Mouse (Mus musculus) cerebellum, postnatal 25 days (tissue): ENCODE measurements around the gene Chd6.

Source experiments
- DNase-seq, 2 experiments: peaks; one replicate each; pipeline ENCODE4 v3.0.0; 2021; ENCODE audit warnings: mixed read lengths in 2 of 2

Chd6 gene

DNA sequence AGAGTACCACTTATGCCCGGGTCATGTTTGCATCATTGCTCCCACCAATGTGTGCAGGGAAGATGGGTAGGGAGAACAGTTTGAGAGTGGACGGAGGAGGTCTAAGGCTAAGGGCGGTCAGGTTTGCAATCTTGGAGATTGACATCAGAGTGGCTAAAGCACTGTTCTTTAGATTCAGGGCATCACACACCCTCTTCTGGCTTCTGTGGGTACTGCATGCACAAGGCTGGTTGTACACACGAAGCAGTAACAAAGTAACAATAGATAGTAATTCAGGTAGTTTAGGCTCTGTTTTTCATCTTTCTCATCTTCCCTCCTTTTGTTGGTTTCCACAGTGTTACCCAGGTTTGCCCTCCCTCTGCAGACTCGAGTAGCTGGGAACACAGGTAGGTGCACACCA is 177.5 kb downstream of the Chd6 start:
- no peak for DNase-seq

DNA sequence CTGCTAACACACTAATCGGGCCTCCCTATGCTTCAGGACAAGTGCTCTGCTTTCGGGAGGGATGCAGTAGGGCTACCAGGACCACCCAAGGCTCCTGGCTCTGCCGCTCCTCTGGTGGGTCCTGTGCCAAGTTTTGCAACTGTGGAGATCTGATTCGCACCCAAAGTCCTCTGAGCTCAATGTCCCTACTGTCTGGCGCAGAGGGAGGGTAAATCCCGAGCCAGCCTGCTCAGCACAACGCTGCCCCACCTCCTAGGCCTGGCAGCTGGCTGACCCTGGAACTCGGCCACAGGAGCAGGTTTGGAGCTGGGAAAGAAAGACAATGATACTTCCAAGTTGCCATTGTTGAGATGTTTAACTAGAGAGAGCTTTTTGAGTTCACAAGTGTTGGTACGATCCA is 183.7 kb downstream of the Chd6 start:
- DNase-seq, result no peak

DNA sequence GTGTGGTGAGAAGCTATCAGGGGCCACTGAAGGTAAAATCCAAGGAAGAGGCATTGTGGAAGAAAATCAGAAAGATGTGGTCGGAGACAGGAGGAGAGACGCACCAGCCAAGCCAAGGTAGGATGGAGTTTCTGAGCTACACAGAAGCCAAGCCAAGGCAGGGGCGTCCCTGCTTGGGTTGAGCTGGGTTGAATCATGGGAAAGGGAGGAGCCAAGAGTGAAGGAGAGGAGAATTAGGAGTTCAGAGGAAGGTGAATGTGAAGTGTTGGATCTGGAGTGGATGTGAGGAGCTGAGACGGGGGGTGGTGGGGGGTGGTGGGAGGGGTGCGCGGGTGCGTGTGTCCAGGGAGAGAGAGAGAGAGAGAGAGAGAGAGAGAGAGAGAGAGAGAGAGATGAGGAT is 187.6 kb downstream of the Chd6 start:
- no peak for DNase-seq

DNA sequence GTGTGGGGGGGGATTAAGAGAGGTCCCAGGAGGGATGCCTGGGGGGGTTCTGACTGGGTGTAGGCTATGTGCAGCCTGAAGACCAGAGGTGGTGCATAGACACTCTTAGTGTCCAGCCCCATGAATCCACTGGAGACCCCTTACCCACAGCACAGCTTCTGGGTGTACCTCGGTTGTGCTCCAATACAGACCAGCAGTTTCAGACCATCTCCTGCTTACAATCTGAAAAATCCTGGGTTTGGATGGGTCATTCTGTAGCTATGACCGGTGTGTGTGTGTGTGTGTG is 190.0 kb downstream of the Chd6 start:
- DNase-seq, result no peak

DNA sequence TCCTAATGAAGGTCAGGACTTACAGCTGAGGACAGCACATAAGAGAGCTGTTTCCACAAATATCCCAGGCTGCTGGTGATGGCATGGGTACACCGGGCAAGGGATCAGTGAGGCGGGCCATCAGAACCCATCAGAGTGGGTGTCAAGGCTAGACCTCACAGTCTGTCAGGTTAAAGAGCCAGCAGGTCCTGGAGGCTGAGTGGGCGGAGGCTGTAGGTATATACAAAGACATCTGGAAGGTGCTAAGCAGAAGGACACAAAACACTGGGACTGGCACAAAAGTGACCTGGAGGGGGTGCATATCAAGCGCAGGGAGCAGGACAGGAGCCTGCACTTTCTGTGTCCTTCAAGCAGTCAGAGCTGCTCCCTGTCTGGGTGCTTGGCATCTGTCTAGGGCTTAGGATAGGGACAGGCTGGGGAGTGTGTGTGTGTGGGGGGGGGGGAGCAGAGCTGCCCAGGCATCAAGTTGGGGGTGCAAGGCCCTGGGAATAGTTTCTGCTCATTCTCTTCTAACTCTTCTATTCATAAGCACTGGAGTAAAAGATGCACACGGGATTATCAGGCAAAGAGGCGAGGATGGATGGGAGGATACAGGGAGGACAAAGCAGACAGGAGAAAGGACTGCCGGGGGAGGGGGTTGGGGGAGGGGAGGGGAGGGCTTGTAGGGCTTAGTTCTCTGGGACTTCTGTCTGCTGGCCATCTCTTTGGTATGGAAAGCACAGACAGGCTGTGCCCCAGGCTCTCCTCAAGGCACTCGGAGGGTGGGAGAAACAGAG is 190.5 kb downstream of the Chd6 start:
- DNase-seq, result peak in 1 of 2 experiments; percentile 14

DNA sequence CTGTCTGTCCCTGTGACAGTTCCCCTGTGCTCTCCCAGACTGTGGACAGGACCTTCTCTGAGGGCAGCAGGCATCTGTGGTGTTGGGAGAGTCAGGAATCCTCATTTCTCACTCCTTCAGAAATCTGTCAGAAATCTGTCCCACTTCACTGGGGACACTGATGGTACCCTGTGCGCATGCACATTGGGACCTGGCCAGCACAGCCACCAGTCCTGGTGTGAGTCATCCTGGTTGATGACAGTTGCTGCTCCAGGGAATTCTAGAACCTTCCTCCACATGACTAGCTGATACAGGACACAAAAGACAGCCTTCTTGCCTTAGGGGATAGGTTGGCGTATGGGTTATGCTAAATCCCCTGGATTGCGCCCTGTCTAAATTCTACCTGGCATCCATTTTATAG is 191.6 kb downstream of the Chd6 start:
- DNase-seq, result peak; percentile 37 to 65

DNA sequence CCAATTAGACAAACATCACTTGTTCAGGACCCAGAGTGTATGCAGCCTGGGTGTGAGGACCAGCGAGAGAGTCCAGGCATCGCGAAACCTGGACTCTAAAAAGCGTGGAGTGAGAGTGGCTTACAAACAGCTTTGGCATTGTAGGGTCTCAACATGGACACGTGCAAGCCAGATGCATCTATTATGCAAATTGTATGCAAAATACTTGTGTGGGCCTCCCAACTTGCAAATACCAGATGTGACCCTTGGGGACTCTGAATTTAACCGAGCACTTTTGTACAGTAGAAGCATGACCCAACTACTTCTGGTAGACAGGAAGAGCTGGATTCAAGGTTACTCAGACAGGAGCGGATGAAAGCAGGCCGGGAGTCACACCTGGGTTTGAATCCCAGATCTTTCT is 192.2 kb downstream of the Chd6 start:
- DNase-seq, result no peak

DNA sequence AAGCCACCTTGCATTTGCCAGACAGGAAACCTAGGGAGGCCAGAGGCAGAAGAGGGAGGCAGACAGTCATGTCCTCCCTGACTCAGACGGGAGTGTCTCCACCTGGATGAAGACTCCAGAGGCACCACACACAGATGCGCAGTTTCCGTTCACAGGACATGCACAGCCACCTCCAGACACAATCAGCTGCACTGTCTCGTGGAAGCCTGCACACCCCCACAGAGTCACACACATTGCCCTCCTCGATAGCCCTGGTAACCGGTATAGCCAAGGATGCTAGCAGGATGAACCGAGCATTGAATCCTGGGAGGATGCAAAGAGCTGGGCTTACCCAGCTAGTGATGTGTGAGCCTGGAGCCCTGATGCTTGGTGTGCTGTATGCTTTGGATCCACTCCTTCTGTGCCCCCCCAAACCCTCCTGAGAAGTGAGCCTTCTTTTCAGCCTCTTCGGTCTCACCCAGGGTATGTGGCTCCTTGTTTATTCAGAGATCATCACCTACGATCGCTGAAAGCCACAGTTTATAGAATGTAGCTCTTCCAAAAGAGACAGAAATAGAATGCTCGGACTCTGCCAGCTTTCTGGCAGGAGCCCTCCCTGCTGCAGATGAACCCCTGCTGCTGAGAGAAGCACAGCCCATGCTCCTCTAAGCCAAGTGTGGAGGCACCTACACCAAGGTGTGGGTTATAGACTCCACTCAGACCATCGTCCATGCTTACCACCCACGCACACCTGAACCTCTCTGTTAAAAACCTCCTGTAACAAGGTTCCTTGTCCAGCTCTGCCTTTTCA is 192.9 kb downstream of the Chd6 start:
- peak; percentile 72 to 73 for DNase-seq

DNA sequence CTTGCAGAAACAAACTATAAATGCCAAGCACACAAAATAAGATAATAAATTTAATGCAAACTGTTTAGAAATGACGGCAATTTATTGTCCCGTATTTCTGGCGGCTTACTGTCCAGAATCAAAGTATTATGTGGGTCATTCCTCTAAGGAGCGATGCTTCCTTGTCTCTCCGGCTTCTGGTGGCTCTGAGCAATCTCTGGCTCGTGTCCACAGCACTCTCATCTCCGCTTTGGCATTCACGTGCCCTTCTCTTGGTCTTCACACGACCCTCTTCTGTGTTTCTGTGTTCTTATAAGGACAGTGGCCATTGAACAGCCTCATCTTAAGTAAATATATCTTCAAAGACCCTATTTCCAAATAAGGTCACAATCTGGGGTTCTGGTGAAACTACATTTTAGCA is 194.2 kb downstream of the Chd6 start:
- DNase-seq, result peak in 1 of 2 experiments; percentile 33

DNA sequence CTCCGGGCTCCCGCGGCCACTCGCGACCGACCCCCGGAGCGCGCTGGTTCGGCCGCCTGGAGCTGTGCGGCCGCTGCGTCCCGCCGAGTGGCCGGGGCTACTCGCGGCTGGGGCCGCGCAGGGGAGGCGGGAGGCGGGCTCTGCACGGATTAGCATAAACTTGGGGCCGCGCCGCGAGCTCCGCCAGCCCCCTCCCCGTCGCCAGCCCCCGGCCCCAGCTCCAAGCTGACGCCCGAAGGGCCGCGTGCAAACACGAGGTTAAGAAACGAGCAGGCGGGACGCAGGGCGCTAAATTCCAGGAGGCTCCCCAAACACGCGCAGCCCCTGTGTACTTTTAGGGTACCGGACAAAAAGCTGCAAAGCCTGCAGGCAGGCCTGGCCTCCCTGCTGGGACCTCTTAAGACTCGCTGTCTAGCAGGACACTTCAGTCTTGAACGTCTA is 196.6 kb downstream of the Chd6 start, which contains the start of gene Emilin3:
TSS of gene Emilin3 (minus strand) at position 98 of the 441 bp plus-strand sequence.
- DNase-seq, result peak in 1 of 2 experiments; percentile 52

DNA sequence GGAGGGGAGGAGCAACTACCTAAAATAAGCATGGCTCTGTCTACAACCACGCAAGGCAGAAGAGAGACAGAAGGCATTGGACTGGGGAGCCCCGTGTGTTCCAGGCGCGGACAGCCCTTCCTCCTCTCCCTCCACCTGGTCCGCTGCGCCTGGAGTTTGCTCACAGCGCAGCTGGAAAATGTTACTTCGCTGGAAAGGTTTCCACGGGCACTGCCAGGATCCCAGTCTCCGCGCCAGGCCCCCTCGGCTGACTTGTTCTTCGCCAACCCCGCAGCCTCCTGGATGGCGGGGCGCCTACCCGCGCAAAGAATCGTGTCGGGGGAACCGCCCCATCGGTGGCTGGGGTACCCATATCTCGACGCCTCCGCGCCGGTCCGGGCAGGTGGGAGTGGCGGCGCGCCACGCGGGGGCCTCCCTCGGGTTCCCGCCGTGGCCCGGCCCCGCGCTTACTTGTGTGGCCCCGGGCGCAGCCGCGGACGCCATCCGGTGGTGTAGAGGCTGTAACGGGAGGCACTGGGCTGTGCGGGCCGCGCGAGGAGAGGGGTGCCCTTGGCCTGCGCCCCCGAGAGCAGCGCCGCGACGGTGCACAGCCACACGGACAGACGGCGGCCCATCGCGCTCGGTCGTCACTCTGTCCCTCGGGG is 197.2 kb downstream of the Chd6 start:
- peak; percentile 54 to 64 for DNase-seq

DNA sequence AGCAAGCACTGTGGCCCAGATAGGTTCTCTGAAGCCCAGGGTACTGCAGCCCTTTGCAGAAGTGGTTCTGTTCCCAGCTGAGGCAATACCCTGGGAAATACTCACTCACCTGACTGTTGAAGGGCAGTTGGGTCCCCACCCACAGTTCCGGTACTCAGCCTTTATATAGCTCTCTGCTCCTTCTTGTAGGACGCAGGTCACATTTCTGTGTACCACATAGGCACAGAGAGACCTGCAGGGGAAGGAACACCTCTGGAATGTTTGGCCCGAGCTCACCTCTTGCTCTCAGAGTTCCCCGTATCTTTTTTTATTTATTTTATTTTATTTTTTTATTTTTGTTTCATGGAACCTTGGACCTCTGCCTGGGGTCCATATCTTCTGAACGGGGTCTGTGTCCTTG is 198.2 kb downstream of the Chd6 start:
- DNase-seq, result no peak

DNA sequence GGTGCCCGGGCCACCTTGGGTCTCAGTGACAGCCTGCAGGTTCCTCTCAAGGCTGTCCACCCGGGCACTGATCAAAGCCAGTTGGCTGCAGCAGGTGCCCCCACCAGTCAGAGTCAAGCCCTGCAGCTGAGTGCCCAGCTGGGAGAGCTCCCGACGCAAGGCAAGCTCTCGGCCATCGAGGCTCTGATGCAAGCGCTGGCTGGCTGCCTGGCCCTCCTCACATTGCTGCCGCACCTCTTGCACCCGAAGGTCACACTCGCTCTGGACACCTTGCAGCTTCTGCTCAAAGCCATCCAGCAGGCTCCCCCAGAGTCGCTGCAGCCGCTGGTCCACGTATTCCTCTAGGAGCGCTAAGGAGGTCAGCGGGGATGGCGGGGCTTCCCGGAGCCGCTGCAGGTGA is 200.3 kb downstream of the Chd6 start:
- peak in 1 of 2 experiments; percentile 44 for DNase-seq

DNA sequence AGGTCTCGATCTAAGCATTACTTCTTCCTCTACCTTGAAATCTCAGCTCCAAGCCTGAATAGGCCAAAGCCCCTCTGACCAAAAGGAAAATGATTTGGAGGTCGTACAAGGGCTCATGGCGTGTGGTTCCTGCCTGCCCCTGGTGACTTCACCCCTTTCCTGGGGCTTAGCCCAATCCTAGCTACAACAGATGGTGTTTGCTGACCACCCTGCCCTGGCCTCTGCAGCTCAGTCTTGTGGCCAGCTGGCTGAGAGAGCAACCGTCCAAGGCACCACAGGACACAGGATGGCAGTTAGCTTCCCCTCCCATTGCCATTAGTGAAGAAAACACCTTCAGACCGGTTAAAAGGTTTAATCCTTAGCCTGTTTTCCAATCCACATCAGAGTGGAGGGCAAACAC is 202.8 kb downstream of the Chd6 start:
- DNase-seq, result peak; percentile 86 to 87

DNA sequence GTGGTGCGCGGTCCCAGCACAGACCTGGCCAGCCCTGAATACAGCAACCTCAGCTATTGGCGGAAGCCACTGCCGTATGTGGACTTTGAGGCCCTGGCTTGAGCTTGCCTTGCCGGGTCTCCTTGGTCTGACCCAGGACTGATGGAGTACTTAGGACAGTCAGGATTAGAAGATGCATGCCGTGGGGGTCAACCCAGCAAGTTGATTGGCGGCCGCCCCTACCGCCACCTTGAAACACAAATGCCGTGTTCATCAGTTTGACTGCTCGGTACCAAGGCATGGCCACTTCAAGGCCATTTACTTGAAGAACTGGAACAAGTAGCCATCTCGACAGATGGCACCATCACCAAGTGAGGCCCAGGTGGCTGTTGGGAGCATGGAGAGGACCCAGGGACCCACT is 203.6 kb downstream of the Chd6 start:
- DNase-seq, result peak; percentile 38 to 50

DNA sequence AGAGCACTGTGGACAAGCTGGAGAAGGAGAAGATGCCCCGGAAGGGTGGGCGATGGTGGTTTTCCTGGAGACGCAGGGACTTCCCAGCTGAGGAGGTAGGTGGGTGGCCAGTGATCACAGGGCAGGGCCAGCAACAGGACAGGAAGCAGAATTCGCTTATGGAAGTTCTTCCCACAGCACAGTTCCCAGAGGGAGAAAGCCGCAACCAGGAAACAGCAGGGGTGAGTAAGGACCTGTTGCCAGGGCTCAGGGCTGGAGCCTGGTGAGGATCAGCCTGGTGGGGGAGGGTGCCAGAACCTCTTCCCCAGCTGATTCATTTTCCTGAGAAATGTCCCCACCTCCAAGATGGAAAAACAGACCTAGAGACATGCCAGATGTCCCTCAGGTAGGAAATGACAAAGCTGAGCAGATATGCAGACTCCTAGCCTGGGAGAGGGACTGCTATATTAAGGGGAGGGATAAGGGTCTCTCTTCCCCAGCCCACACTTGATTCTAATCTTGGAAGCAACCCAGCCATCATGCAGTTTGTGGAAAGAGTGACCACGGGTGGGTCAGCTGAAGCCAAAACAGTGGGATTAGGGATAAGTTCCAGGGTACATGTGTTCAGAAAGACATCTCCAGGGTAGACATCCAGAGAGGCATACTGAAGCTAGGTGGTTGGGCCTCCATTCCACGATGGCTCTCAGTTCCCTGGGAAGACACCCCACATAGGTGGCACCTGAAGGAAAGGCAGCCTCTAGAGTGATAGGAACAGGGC is 207.0 kb downstream of the Chd6 start:
- peak in 1 of 2 experiments; percentile 23 for DNase-seq
